Mouse (Mus musculus) heart, adult 18-20 months (tissue): ENCODE measurements around the gene Cdc7. TPM values are rescaled to one million over a fixed set of nuclear protein-coding genes. Genes with fewer than 3 reads are reported as not detected.

Source experiments
- DNase-seq, 2 experiments: peaks; one replicate each; pipeline ENCODE4 v3.0.0; 2021 to 2022; ENCODE audit warnings: mixed read lengths in 1 of 2
- total RNA-seq, 2 experiments: library from RNA; stranded (reverse); gene quantifications; 2 replicates each; pipeline ENCODE4 v1.2.3; 2021

Cdc7 gene
- total RNA-seq, 2 experiments from 2014 or later: 0.57 to 0.65 TPM

DNA sequence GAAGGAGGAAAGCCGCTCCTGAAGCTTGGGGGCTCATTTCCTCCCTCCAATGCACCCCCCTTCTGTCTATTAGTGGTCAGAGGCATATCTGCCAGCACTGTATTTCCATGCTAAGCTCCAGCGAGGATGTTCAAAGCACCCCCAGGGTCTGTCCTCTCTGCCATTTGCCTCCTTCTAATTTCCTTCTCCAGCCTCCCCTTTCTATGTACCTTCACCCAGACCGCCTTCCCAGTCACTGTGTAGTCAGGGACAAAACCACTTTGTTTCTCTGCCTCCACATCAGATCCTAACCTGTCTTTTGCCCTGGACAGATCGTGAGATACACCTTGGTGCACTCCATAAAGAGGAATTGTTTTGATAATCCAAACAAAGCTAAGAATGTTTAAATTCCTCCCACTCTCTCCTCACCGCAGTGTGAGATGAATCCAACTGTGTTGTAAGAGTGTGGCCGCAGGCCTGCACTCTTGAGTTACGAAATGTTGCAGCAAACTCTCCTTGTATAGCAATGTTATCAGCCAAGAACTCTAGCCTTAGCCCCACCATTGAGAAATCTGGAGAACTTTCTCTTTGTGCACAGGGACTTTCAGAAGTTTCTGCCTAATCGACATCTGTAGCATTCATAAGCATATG, 27.3 kb downstream of the Cdc7 start:
- DNase-seq: peak; percentile 65 to 72

DNA sequence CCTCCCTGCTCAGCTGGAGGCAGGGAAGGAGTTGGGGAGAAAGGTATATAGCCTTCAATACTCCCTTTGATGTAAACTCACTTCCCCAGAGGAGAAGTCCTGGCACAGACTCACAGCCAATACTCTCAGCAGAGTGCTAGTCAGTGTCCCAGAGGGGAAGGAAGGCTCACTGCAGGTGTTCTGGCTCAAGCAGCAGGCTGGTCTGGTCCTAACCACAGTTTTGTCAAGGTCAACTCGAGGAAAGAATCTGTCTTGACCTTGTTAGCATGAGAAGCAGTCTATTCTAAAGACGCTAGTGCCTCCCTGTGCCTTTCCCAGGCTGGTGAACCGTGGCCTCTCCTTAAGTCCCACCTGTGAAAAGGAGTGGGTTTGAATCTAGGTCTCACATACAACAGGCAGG, 30.6 kb downstream of the Cdc7 start:
- DNase-seq: no peak

DNA sequence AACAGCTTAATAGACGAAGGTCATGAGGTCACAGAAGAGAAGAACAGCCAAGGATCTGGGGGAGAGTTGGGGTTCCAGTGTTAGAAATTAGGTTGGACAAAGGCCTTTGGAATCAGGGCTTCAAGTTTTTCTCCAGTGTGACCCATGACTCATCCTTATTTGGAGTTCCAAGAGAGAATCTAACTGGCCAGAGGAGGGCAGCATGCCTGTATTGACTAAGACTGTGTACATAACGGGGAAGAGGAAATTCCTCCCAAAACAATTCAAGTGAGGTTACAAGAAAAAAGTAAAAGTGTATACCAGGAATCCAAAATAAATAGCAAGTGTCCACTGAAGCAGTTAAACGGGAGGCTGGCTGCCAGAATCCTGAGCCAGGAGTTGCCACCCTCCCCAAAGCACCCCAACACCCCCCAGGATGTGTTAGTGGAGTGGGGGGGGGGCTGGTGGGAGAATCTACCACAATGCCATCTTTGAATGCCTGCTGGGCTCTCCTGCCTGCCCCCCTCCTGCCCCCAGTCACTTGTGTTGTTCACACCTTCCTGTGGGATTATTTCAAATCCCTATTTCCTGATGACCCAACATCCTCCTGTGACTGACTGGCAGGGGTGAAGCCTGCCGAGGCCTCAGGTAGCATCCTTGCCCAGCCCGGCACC, 31.9 kb downstream of the Cdc7 start:
- peak; percentile 86 for DNase-seq

- DNase-seq: no peak
Observed at GRCm38 (mm10) chr5:106996539-106997244, 32.6 kb downstream of the Cdc7 start.

- peak; percentile 33 to 52 for DNase-seq
Observed at GRCm38 (mm10) chr5:107001396-107002090, 37.4 kb downstream of the Cdc7 start.

- DNase-seq: no peak
Observed at GRCm38 (mm10) chr5:107002091-107002416, 37.9 kb downstream of the Cdc7 start.

GRCm38 (mm10) chr5:107009721-107010120, 45.6 kb downstream of the Cdc7 start:
- DNase-seq: no peak

DNA sequence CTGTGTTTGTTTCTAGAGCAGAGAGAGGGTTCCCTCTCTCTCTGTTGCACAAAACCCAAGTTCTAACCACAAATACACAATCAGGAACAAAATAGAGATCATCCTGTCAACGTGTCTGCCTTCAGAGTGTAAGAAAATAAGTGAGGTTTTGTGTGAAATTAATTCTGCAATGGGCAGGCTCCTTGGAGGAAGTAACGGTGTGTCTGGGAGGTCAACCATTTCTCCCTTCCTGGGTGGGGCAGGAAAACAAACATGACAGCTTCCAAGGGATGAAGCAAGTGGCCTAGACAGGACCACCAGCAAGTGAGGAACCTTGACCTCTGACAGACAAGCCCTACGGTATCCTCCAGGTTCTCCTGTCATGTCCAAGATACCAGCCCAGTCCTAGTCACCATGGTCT, 46.2 kb downstream of the Cdc7 start:
- DNase-seq: no peak

DNA sequence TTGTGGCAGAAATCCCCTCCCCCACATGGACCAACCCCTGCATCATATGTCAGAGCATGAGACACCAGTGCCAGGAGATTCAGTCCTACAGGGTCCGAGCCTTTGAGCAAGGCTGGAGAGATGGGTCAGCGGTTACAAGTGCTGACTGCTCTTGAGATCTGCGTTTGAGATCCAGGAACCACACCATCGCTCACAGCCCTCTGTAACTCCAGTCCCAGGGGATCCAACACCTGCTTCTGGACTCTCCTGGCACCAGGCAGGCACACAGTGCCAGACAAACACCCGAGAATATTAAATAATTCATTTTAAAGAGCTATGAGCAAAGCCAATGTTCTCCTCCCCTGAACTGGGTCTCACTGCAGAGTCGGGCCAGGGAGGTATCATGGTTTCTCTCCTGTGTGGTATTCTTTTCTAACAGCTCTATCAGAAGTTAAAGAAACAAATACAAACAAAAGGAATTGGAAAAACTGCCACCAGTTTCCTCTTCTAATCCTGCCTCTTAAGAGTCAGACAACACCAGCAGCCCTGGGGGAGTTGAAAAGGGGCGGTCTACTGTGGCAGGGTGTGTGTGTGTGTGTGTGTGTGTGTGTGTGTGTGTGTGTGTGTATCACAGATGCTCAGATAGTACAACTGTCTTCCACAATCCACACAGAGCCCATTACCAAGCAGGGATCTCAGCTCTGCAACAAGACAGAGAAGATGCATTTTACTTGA, 47.4 kb downstream of the Cdc7 start:
- no peak for DNase-seq

- no peak for DNase-seq
Observed at GRCm38 (mm10) chr5:107012030-107012715, 48.1 kb downstream of the Cdc7 start.

- no peak for DNase-seq
Observed at GRCm38 (mm10) chr5:107013393-107013792, 49.3 kb downstream of the Cdc7 start.

DNA sequence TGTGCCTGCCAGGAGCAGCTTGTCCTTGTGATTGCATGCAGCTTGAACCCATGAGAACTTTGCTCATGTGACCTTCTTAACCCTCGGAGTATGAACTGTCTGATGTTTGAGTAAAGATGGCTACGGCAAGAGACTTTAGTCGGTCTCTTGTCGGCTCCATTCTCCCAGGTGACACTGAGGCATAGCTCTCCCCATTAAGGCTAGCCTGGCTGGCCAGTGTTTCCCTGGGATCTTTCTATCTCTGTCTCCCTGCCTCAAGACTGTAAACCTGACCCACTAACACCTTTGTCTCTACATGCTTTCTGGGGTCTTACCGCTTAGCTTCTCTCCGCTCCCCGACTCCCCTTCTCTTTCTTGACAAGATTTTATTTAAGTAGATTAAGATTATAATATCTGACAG, 50.0 kb downstream of the Cdc7 start:
- DNase-seq: no peak

- DNase-seq: no peak
Observed at GRCm38 (mm10) chr5:107015046-107015421, 50.9 kb downstream of the Cdc7 start.

GRCm38 (mm10) chr5:107015422-107016081, 51.4 kb downstream of the Cdc7 start:
- DNase-seq: no peak

DNA sequence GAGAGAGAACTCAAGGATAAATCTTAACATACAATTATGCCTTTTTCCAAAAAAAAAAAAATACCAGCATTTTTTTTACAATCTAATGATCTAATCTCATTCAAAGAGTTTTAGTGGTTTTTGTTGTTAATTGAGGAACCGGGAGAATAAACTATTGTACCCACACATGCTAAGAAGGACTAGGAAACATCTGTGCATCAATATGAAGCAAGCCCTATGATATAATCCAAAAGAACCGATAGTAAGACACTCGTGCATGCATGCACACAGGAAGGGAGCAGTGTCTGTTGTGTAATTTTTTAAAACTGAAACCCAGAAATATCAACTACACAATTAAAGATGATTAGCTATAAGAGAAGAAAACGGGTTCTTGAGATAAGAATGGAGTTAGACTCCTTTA, 52.4 kb downstream of the Cdc7 start:
- no peak for DNase-seq

DNA sequence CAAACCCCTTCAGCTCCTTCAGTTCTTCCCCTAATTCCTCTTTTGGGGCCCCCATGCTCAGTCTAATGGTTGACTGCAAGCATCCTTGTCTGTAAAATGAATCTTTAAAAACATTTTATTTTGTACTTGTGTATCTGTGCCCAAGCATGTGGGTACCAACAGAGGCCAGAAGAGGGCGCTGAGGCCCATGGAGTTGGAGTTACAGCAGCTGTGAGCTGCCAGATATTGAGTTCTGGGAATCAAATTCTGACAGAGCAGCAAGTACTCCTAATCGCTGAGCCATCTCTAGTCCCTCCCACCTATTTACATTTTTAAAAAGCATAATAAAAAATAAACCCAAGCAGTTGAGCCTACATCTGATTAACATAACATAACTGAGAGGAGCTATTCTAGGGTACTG, 53.4 kb downstream of the Cdc7 start:
- DNase-seq: no peak

- no peak for DNase-seq
Observed at GRCm38 (mm10) chr5:107019057-107019456, 54.9 kb downstream of the Cdc7 start.

DNA sequence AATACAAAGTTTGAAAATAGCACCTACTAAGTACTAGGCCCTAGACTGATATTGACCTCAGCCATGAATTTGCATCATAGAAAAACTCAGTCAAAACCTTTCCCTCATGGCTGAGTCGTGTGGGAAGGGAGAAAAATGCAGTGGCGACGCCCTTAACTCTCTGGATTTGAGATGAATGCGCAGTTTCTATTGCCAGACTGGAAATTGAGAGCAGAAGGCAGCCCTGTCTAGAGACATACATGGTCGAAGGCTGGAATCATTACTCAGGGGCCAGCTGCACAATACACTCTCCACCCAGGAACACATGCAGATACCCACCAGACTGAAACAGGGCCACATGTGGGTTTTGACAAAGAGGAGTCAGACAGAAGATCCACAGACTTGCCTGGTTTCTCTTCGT, 55.8 kb downstream of the Cdc7 start:
- DNase-seq: peak; percentile 21 to 35

DNA sequence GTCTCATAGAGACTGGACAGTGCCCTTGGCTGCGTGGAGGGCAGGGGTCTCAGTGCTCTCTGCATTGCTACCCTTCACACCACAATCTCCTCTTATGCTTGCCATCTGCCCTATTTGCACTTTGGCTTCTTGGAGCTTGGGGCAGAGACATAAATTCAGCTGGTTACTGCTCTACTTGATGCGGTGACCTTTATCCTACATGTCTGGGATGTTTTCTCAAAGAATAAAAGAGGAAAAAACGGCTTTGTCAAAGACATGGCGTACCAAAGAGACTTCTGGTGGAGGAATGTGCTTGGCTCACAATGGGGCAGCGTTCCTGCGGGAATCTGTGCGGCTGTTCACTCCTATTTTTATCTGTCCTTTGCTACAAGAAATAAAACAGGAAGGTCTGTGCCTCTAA, 56.2 kb downstream of the Cdc7 start:
- DNase-seq: peak in 1 of 2 experiments; percentile 45

GRCm38 (mm10) chr5:107021291-107022063, 57.4 kb downstream of the Cdc7 start:
- no peak for DNase-seq

DNA sequence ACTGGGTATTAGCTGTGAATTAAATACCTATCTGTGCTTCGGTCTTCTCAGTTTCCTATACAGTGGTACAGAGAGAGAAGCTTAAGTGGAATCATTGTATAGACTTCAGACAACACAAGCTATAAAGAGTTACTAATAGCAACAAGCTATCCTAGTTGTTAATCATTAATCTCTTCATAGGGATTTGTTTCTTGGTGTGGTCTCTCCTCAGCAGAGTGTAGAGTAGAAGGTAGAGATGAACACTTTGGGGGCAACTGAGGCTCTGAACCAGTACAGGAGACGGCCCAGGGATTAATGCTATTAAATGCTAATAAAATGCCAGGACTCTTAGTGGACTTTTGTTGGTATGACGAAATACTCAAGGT, 57.9 kb downstream of the Cdc7 start:
- DNase-seq: no peak
